Mouse (Mus musculus): ENCODE data around the gene Ect2l.

DNA sequence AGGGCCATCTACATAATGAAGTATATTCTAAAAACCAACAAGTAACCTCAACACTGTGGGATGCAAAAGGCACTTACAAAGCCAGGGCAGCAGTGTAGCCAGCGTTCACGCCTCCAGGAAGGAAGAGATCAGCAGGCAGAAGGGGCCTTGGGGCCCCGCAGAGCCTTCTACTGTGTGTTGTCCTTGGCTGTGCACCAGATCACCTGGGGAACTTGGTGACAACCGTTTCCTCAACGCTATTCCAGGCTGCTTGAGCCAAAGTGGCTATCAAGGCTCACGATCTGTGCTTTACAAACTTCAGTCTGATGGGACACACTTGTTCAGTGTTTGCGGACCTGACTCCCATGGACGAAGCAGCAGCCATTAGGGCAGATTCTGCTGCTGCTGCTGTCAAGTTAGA, 19.0 kb downstream of the Ect2l start:
- no peak for TF ChIP-seq POLR2A (IDR thresholded peaks at IDR 0.05; ENCODE audit: low read depth, low read length)
- no peak for TF ChIP-seq CTCF (conservative IDR thresholded peaks at IDR 0.05; ENCODE audit: insufficient read depth, insufficient read length, low read depth, low read length)

All from kidney, adult 2 months (tissue).